Mouse (Mus musculus): ENCODE data around the gene Vmn1r64. TPM values are rescaled to one million over a fixed set of nuclear protein-coding genes. Genes with fewer than 3 reads are reported as not detected.

The Vmn1r64 gene
- polyA plus RNA-seq (2017; shearing (Covaris generic)): not detected

GRCm38 (mm10) chr7:5884442-5884841, at the start of gene Vmn1r64:
Gene Vmn1r64 (minus strand): TSS chr7:5884542.

Other genes with a start within 250 kb of the Vmn1r64 start
- gene Vmn1r62, start 210.9 kb downstream of the Vmn1r64 start, polyA plus RNA-seq (2017; shearing (Covaris generic)): 0.82 TPM
- not detected for gene Vmn1r63, start 79.1 kb downstream of the Vmn1r64 start, polyA plus RNA-seq (2017; shearing (Covaris generic))
- not detected for gene Vmn1r65, start 126.5 kb upstream of the Vmn1r64 start, polyA plus RNA-seq (2017; shearing (Covaris generic))
- not detected for gene Nlrp4c, start 160.6 kb upstream of the Vmn1r64 start, polyA plus RNA-seq (2017; shearing (Covaris generic))